Mouse (Mus musculus): ENCODE measurements around the gene Nfrkb.

Gene Nfrkb

GRCm38 (mm10) chr9:31441487-31441886 lies 55.5 kb downstream of the Nfrkb start:
- ChIA-PET POLR2A (interaction anchor here in 3 of 4 experiments (0.6 to 4.2 kb wide), 14 partner anchors 8 to 534 kb away, joined by 3 to 39 read pairs (median 4); no protein-coding TSS in a partner anchor), CTCF (interaction anchor here in 2 of 4 experiments (0.7 to 0.8 kb wide), 2 partner anchors 102 to 545 kb away, joined by 4 to 9 read pairs; no protein-coding TSS in a partner anchor)

- POLR2A ChIA-PET = interaction anchor here in 3 of 4 experiments (0.5 to 1.8 kb wide), 6 partner anchors 12 to 495 kb away, joined by 3 to 6 read pairs (median 3); partner anchors contain the start of gene Nfrkb (in 1 of the 3)
- CTCF ChIA-PET = interaction anchor here in 1 of 4 experiments (1.2 kb wide), 1 partner anchor 99 kb away, joined by 5 read pairs; no protein-coding TSS in a partner anchor
Measured at GRCm38 (mm10) chr9:31444236-31444635, 58.2 kb downstream of the Nfrkb start.

DNA sequence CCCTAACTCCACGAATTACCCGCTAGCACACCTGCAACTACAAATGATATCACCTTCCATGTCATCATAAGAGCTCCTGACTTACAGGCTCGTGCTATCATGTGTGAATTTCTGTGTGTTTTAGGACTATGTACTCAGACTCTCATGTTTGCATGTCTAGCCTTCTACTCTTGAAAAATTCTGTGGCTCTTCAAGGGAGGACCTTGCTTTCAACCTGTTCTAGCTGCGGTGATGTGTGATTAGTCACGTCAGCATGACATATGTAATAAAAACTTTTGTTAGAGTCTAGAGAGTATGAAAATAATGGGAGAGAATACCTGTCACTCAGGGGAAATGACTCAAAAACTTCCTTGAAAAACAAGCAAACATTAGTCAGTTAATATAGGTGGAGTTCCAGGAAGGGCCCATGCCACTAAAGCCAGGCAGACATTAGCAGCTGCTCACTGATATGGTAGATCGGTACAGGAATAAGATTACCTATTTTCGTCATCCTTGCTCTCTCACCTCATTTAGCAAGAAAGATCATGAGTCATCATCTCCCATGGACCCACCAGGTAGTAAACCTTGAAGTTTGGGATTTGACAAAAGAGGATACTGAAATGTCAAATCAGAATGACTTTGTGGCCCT lies 63.3 kb downstream of the Nfrkb start:
- POLR2A ChIA-PET = interaction anchor here in 3 of 4 experiments (0.7 to 4.4 kb wide), 9 partner anchors 10 to 285 kb away, joined by 3 to 39 read pairs (median 4); no protein-coding TSS in a partner anchor

GRCm38 (mm10) chr9:31452166-31452565 lies 66.2 kb downstream of the Nfrkb start:
- POLR2A ChIA-PET = interaction anchor here in 1 of 4 experiments (3.1 to 4.4 kb wide), 2 partner anchors 13 kb away, joined by 12 to 39 read pairs; no protein-coding TSS in a partner anchor
- CTCF ChIA-PET = no interaction called here

More for the DNA sequence above, 63.3 kb downstream of the Nfrkb start:
- CTCF ChIA-PET = interaction anchor here in 3 of 4 experiments (0.6 to 1.5 kb wide), 4 partner anchors 16 to 94 kb away, joined by 3 to 6 read pairs (median 4); no protein-coding TSS in a partner anchor

GRCm38 (mm10) chr9:31454356-31454755 lies 68.4 kb downstream of the Nfrkb start:
- ChIA-PET POLR2A (interaction anchor here in 2 of 4 experiments (1.4 to 3.1 kb wide), 2 partner anchors 14 to 15 kb away, joined by 4 to 12 read pairs; no protein-coding TSS in a partner anchor), CTCF (interaction anchor here in 1 of 4 experiments (1.2 kb wide), 1 partner anchor 89 kb away, joined by 3 read pairs; no protein-coding TSS in a partner anchor)

- CTCF ChIA-PET = interaction anchor here in 1 of 4 experiments (1.3 to 1.6 kb wide), 2 partner anchors 58 to 63 kb away, joined by 3 to 5 read pairs; no protein-coding TSS in a partner anchor
Measured at GRCm38 (mm10) chr9:31463190-31463589, 77.2 kb downstream of the Nfrkb start.

DNA sequence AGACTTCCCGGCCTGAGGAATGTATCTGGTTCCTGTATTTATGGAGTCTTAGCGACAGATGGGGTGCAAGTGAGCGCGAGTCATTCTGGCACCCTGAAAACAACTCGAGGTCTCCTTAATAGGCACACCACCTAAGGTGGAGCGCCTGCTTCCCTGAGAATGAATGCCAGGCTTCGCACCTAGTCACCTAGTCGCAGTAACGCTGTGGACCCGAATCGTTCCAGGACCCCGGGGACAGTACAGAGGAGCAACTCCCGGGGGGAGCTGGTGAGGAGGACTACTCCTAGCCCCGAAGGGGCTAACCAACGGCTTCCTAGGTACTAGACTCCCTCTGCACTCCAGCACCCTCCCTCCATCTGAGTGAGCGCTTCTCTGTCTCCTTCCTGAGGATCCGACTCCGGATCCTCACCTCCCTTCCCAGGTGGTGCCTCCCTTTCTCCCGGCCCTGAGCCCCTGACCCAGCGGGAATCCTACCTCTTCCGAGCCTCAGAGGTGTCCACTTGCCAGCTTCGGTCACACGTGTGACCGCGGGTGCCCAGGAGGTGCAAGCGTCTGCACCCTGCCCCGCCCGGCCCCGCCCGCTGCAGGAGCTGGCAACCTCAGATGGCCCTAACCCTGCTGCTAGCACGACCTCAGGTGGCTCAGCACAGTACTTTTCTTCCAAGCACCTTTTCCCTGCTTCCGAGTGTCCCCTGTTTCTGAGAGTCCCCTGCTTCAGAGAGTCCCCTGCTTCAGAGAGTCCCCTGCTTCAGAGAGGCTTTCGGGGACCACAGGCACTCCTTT lies 77.9 kb downstream of the Nfrkb start, which contains the start of gene Tmem45b:
Tmem45b (minus strand) TSS at position 771 of the 783 bp plus-strand sequence.
- ChIA-PET CTCF (interaction anchor here in 2 of 4 experiments (0.6 to 1.6 kb wide), 3 partner anchors 58 to 488 kb away, joined by 3 to 5 read pairs (median 5); no protein-coding TSS in a partner anchor), POLR2A (interaction anchor here in 1 of 4 experiments (1.2 to 1.3 kb wide), 2 partner anchors 14 to 46 kb away, joined by 3 read pairs; no protein-coding TSS in a partner anchor)

More at GRCm38 (mm10) chr9:31463190-31463589, 77.2 kb downstream of the Nfrkb start:
- POLR2A ChIA-PET = interaction anchor here in 1 of 4 experiments (1.3 to 1.6 kb wide), 3 partner anchors 8 to 21 kb away, joined by 3 to 9 read pairs (median 3); no protein-coding TSS in a partner anchor
